Mouse (Mus musculus): ENCODE data around the gene Ccdc9b. TPM values are rescaled to one million over a fixed set of nuclear protein-coding genes. Genes with fewer than 3 reads are reported as not detected.

Ccdc9b gene
- total RNA-seq, 2 experiments from 2014 or later, result 4.8 to 5.5 TPM

- intact Hi-C loops (cut with DNase I), result no loop called here
- DNase-seq (ENCODE audit: low spot score in 2 of 2), result peak; percentile 94
Observed at GRCm38 (mm10) chr2:118779504-118780480, 17.3 kb upstream of the Ccdc9b start, which contains the start of gene Disp2. TSS of gene Disp2 (plus strand) at chr2:118779719.

- intact Hi-C loops (cut with DNase I), result no loop called here
Observed at GRCm38 (mm10) chr2:118779065-118779464, 16.6 kb upstream of the Ccdc9b start.

GRCm38 (mm10) chr2:118778418-118778817 lies 16.0 kb upstream of the Ccdc9b start:
- intact Hi-C loops (cut with DNase I), result no loop called here
- no peak for DNase-seq (ENCODE audit: low spot score in 2 of 2)

More at GRCm38 (mm10) chr2:118779065-118779464, 16.6 kb upstream of the Ccdc9b start:
- no peak for DNase-seq (ENCODE audit: low spot score in 2 of 2)

GRCm38 (mm10) chr2:118776295-118776694 lies 13.8 kb upstream of the Ccdc9b start:
- DNase-seq (ENCODE audit: low spot score in 2 of 2), result no peak
- intact Hi-C loops (cut with DNase I), result no loop called here

GRCm38 (mm10) chr2:118775846-118776245 lies 13.4 kb upstream of the Ccdc9b start:
- intact Hi-C loops (cut with DNase I), result no loop called here

GRCm38 (mm10) chr2:118775396-118775795 lies 12.9 kb upstream of the Ccdc9b start:
- intact Hi-C loops (cut with DNase I), result no loop called here
- DNase-seq (ENCODE audit: low spot score in 2 of 2), result peak; percentile 16 to 32

More at GRCm38 (mm10) chr2:118775846-118776245, 13.4 kb upstream of the Ccdc9b start:
- DNase-seq (ENCODE audit: low spot score in 2 of 2), result peak; percentile 73 to 82

- no peak for DNase-seq (ENCODE audit: low spot score in 2 of 2)
- intact Hi-C loops (cut with DNase I), result no loop called here
Observed at GRCm38 (mm10) chr2:118774536-118774935, 12.1 kb upstream of the Ccdc9b start.

GRCm38 (mm10) chr2:118772158-118772874 lies 9.9 kb upstream of the Ccdc9b start, which contains the start of gene Phgr1:
TSS of gene Phgr1 (plus strand) at chr2:118772769.
- intact Hi-C loops (cut with DNase I), result no loop called here
- no peak for DNase-seq (ENCODE audit: low spot score in 2 of 2)

GRCm38 (mm10) chr2:118766041-118767033 lies 3.9 kb upstream of the Ccdc9b start:
- no peak for DNase-seq (ENCODE audit: low spot score in 2 of 2)
- intact Hi-C loops (cut with DNase I), result loop anchor here (5.0 kb wide), 1 partner anchor 96 kb away; the partner anchor contains the start of gene Ivd

- intact Hi-C loops (cut with DNase I), result loop anchor here (5.0 kb wide), 2 partner anchors 97 to 117 kb away; partner anchors contain the start of gene Ivd
- DNase-seq (ENCODE audit: low spot score in 2 of 2), result no peak
Observed at GRCm38 (mm10) chr2:118764875-118765274, 2.4 kb upstream of the Ccdc9b start.

- peak; percentile 34 to 43 for DNase-seq (ENCODE audit: low spot score in 2 of 2)
- intact Hi-C loops (cut with DNase I), result loop anchor here (5.0 kb wide), 1 partner anchor 118 kb away; no protein-coding TSS in a partner anchor
Observed at GRCm38 (mm10) chr2:118764094-118764831, 1.8 kb upstream of the Ccdc9b start.

- intact Hi-C loops (cut with DNase I), result loop anchor here (2.0 to 5.0 kb wide), 2 partner anchors 17 to 119 kb away; no protein-coding TSS in a partner anchor
Observed at GRCm38 (mm10) chr2:118763469-118763868, 1.0 kb upstream of the Ccdc9b start.

GRCm38 (mm10) chr2:118762784-118763148 lies 305 bp upstream of the Ccdc9b start:
- DNase-seq (ENCODE audit: low spot score in 2 of 2), result no peak
- intact Hi-C loops (cut with DNase I), result loop anchor here (2.0 to 5.0 kb wide), 2 partner anchors 16 to 120 kb away; no protein-coding TSS in a partner anchor

More at GRCm38 (mm10) chr2:118763469-118763868, 1.0 kb upstream of the Ccdc9b start:
- peak; percentile 57 to 58 for DNase-seq (ENCODE audit: low spot score in 2 of 2)

GRCm38 (mm10) chr2:118761358-118761757 lies 1.1 kb downstream of the Ccdc9b start:
- intact Hi-C loops (cut with DNase I), result loop anchor here (5.0 kb wide), 1 partner anchor 121 kb away; no protein-coding TSS in a partner anchor
- DNase-seq (ENCODE audit: low spot score in 2 of 2), result no peak

GRCm38 (mm10) chr2:118760311-118761025 lies 2.0 kb downstream of the Ccdc9b start:
- DNase-seq (ENCODE audit: low spot score in 2 of 2), result no peak
- intact Hi-C loops (cut with DNase I), result loop anchor here (5.0 kb wide), 1 partner anchor 122 kb away; no protein-coding TSS in a partner anchor

- intact Hi-C loops (cut with DNase I), result loop anchor here (5.0 kb wide), 1 partner anchor 122 kb away; no protein-coding TSS in a partner anchor
- DNase-seq (ENCODE audit: low spot score in 2 of 2), result no peak
Observed at GRCm38 (mm10) chr2:118759828-118760227, 2.6 kb downstream of the Ccdc9b start.

- intact Hi-C loops (cut with DNase I), result no loop called here
- no peak for DNase-seq (ENCODE audit: low spot score in 2 of 2)
Observed at GRCm38 (mm10) chr2:118756103-118756502, 6.4 kb downstream of the Ccdc9b start.
